Mouse (Mus musculus) ES-Bruce4 (cell line): Measurements from ENCODE around the gene Tbl1xr1. TPM values are rescaled to one million over a fixed set of nuclear protein-coding genes. Genes with fewer than 3 reads are reported as not detected.

Experiments
- H3K27ac ChIP-seq: 2 replicates; pipeline ENCODE4 v1.5.1; 2012; ENCODE audit warnings: low read length, inconsistent platforms; ENCODE audit not compliant: insufficient read depth
- H3K27me3 ChIP-seq: 2 replicates; pipeline ENCODE4 v1.6.1; 2012; ENCODE audit warnings: mild to moderate bottlenecking, low read length, inconsistent platforms; ENCODE audit not compliant: control insufficient read depth, poor library complexity, insufficient read depth, severe bottlenecking
- H3K36me3 ChIP-seq: 2 replicates; pipeline ENCODE4 v1.6.1; 2012; ENCODE audit warnings: inconsistent platforms, mild to moderate bottlenecking, low read length, moderate library complexity; ENCODE audit not compliant: control insufficient read depth, poor library complexity, insufficient read depth, severe bottlenecking
- H3K4me1 ChIP-seq: one replicate; pipeline ENCODE4 v1.8.1; 2011; ENCODE audit warnings: low read length; ENCODE audit not compliant: control insufficient read depth, insufficient read depth
- H3K4me3 ChIP-seq: 2 replicates; pipeline ENCODE4 v1.5.1; 2011; ENCODE audit warnings: low read depth, mild to moderate bottlenecking, low read length
- H3K9ac ChIP-seq: 2 replicates; pipeline ENCODE4 v1.6.1; 2012; ENCODE audit warnings: low read depth, mild to moderate bottlenecking, inconsistent platforms; ENCODE audit not compliant: poor library complexity, severe bottlenecking
- H3K9me3 ChIP-seq: replicated peaks from 2 replicates; pipeline ENCODE4 v1.6.1; 2012; ENCODE audit warnings: mild to moderate bottlenecking, low read length, inconsistent platforms; ENCODE audit not compliant: control insufficient read depth, poor library complexity, insufficient read depth, severe bottlenecking
- CTCF ChIP-seq: IDR thresholded peaks from one replicate; pipeline ENCODE4 v1.8.1; 2011; ENCODE audit warnings: low read depth, low read length
- EP300 ChIP-seq: IDR thresholded peaks from 2 replicates; pipeline ENCODE4 v1.6.1; 2011; ENCODE audit warnings: low read depth, low read length; ENCODE audit not compliant: insufficient read depth
- POLR2A ChIP-seq: IDR thresholded peaks from one replicate; pipeline ENCODE4 v1.8.1; 2011; ENCODE audit warnings: low read length; ENCODE audit not compliant: insufficient read depth
- polyA plus RNA-seq: library from polyadenylated mRNA; stranded (reverse); fragments of >200 nt; gene quantifications from 2 replicates; pipeline ENCODE4 v1.2.4, GENCODE M21; 2011; ENCODE audit warnings: low read depth; ENCODE audit not compliant: missing spikeins, insufficient read depth, insufficient read length

Tbl1xr1 gene
- polyA plus RNA-seq, 1 experiment, result 64.4 TPM

- H3K4me3 ChIP-seq, result peak overlapping the region; percentile 89
- no peaks in the 10 kb centered on the region for H3K27me3 ChIP-seq
- no peaks in the 10 kb centered on the region for H3K9me3 ChIP-seq
- TF ChIP-seq EP300 (peak; percentile 94), CTCF (no peak), POLR2A (no peak)
- H3K27ac ChIP-seq, result peak overlapping the region; percentile 44
- peak overlapping the region; percentile 100 for H3K9ac ChIP-seq
- peaks cover 6% of the 10 kb centered on the region; the same call in 1 of the 2 replicates for H3K36me3 ChIP-seq
- H3K4me1 ChIP-seq, result peaks cover 2% of the 10 kb centered on the region
Measured at GRCm38 (mm10) chr3:22075887-22076560, 428 bp upstream of the Tbl1xr1 start.

DNA sequence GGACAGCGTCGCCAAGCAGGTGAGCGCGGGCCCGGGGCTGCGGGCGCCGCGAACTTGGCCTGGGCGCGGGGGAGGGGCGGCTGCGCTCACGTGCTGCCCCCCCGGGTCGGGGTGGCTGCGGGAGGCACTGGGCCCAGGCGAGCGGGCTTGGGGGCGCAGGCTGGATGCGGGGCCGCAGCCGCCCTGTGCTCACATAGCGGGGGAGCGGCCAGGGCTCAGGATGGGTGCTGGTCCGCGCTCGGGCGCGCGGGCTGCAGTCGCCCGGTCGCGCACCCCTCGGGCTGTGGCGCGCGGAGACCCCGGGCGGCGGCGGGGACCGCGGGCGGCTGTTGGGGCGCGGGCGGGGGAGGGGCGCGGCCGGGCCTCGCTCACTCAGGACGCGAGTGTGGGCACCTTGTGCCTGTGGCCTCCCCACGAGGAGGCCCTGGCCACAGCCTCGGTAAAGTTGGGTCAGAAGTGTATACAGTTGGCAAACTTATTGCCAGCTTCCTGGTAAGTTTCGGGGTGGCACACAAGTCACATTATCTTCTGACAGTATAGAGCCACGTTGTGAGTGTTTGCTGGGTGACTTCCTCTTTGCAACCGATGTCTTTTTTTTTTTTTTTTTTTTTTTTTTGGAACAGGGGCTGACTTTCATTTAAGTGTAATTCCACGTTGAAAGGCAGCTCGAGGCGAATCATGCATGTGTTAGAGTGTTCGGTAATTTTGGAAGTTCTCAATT is 644 bp downstream of the Tbl1xr1 start:
- no peaks in the 10 kb centered on the region for H3K27me3 ChIP-seq
- H3K27ac ChIP-seq, result peak overlapping the region; percentile 91
- no peaks in the 10 kb centered on the region for H3K9me3 ChIP-seq
- TF ChIP-seq POLR2A (no peak), CTCF (no peak), EP300 (no peak)
- H3K36me3 ChIP-seq, result peaks cover 6% of the 10 kb centered on the region; the same call in 1 of the 2 replicates
- peaks cover 5% of the 10 kb centered on the region for H3K4me1 ChIP-seq
- peak overlapping the region; percentile 100 for H3K9ac ChIP-seq
- peak overlapping the region; percentile 99 for H3K4me3 ChIP-seq

DNA sequence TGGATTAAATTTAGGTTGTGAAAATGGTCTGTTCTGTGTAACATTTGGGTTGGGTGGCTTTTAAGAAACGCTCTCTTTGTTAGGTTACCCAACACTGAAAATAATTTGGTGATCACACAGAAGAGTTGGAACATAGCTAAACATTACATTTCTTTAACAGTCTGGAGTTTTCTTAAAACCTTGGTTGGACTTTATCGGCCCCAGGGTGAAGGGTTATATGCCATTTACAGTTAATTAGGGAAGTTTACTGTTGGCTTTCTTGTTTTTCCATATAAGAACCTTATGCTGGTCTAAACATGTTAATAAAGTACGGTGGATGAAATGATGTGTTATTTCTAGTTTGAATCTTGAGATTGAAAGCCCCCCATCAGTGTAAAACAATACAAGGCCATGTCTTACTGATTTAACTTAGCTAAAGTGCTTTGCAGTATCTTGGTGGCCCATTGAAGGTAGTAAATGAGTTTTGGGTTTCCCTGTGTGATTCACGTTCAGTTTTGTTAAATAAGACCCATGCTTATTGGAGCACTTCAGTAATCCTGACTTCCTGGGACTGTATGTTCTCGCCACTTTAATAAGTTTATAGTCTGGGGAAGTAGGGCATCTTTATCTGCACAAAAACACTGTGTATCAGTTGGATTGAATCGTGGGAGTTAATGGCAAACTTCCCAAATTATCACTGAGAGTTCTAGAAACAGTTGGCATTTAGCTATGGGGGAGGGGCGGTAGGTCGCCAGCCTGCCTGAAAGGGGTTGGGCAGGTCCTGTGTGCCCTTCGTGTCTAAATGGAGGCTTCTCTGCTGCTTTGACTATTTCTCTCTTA is 1.4 kb downstream of the Tbl1xr1 start:
- H3K27ac ChIP-seq, result peak overlapping the region; percentile 80
- peak overlapping the region; percentile 45 for H3K4me3 ChIP-seq
- H3K4me1 ChIP-seq, result peaks cover 5% of the 10 kb centered on the region
- no peaks in the 10 kb centered on the region for H3K27me3 ChIP-seq
- H3K9ac ChIP-seq, result peak overlapping the region; percentile 100
- TF ChIP-seq EP300, result 0 out of 2 replicates have a peak, but pooled peaks have one; percentile 13
- no peak for TF ChIP-seq CTCF
- peaks cover 6% of the 10 kb centered on the region; the same call in 1 of the 2 replicates for H3K36me3 ChIP-seq
- no peaks in the 10 kb centered on the region for H3K9me3 ChIP-seq

GRCm38 (mm10) chr3:22078529-22078928 is 2.1 kb downstream of the Tbl1xr1 start:
- TF ChIP-seq CTCF (no peak), EP300 (no peak), POLR2A (no peak)
- no peaks in the 10 kb centered on the region for H3K27me3 ChIP-seq
- peaks cover 6% of the 10 kb centered on the region; the same call in 1 of the 2 replicates for H3K36me3 ChIP-seq
- H3K9me3 ChIP-seq, result no peaks in the 10 kb centered on the region
- no peak overlapping the region for H3K4me3 ChIP-seq
- H3K4me1 ChIP-seq, result peaks cover 2% of the 10 kb centered on the region
- no peak overlapping the region for H3K27ac ChIP-seq
- peak overlapping the region; percentile 100 for H3K9ac ChIP-seq

GRCm38 (mm10) chr3:22081869-22082268 is 5.4 kb downstream of the Tbl1xr1 start:
- no peak for TF ChIP-seq POLR2A
- TF ChIP-seq CTCF, result no peak
- no peak for TF ChIP-seq EP300
- H3K27me3 ChIP-seq, result no peaks in the 10 kb centered on the region
- H3K9me3 ChIP-seq, result no peaks in the 10 kb centered on the region
- no peak overlapping the region for H3K4me3 ChIP-seq
- H3K4me1 ChIP-seq, result peaks cover 6% of the 10 kb centered on the region
- peaks cover 6% of the 10 kb centered on the region; the same call in 1 of the 2 replicates for H3K36me3 ChIP-seq
- H3K9ac ChIP-seq, result no peak overlapping the region
- no peak overlapping the region for H3K27ac ChIP-seq

DNA sequence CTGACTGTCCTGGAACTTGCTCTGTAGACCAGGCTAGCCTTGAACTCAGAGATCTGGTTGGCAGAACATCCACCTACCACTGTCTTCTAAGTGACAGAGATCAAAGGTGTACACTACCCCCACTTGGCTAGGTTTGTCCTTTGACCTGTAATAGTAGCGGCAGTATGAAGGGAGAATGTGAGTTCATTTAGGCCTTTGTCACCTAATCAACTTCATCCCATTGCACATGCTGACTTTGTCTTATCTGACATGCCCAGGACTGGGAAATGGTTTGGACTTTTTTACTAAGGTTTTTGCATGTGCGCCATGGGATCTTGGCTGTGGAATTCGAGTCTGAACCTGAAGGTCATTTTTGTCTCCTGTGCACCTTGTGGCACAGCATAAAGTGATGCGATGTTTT is 6.4 kb downstream of the Tbl1xr1 start:
- 0 out of 2 replicates have a peak overlapping the region, but pooled peaks have one; percentile 38 for H3K27ac ChIP-seq
- H3K9me3 ChIP-seq, result no peaks in the 10 kb centered on the region
- H3K9ac ChIP-seq, result no peak overlapping the region

More for the DNA sequence above, 6.4 kb downstream of the Tbl1xr1 start:
- Histone ChIP-seq H3K27me3 (no peaks in the 10 kb centered on the region), H3K4me1 (peaks cover 6% of the 10 kb centered on the region), H3K4me3 (no peak overlapping the region), H3K36me3 (peaks cover 6% of the 10 kb centered on the region; the same call in 1 of the 2 replicates)
- TF ChIP-seq CTCF (no peak), POLR2A (no peak), EP300 (no peak)
